Mouse (Mus musculus) hindbrain, embryonic 10.5 days (tissue): ENCODE data around the gene Coro1b. TPM values are rescaled to one million over a fixed set of nuclear protein-coding genes. Genes with fewer than 3 reads are reported as not detected.
"Not testable (repeated sequence)": the region's sequence is repeated elsewhere in the genome, so short reads cannot be mapped to it uniquely, and the experiment has no call there.

Experiments
- DNase-seq: peaks from one replicate; pipeline ENCODE4 v3.0.0-alpha.2; 2017; ENCODE audit warnings: low spot score
- H3K27ac ChIP-seq: fragments of 300-500 bp; sonication (generic); 2 replicates; pipeline ENCODE4 v1.5.1; 2016; ENCODE audit warnings: mild to moderate bottlenecking, moderate library complexity
- H3K27me3 ChIP-seq: fragments of 300-500 bp; sonication (generic); 2 replicates; pipeline ENCODE4 v1.6.1; 2016; ENCODE audit warnings: mild to moderate bottlenecking; ENCODE audit not compliant: poor library complexity, insufficient read depth, severe bottlenecking
- H3K36me3 ChIP-seq: fragments of 300-500 bp; sonication (generic); 2 replicates; pipeline ENCODE4 v1.6.1; 2016; ENCODE audit warnings: mild to moderate bottlenecking, moderate library complexity
- H3K4me1 ChIP-seq: fragments of 300-500 bp; sonication (generic); replicated peaks from 2 replicates; pipeline ENCODE4 v1.6.1; 2016; ENCODE audit warnings: mild to moderate bottlenecking
- H3K4me3 ChIP-seq: fragments of 300-500 bp; sonication (generic); 2 replicates; pipeline ENCODE4 v1.5.1; 2016; ENCODE audit warnings: mild to moderate bottlenecking, moderate library complexity
- H3K9me3 ChIP-seq: fragments of 300-500 bp; sonication (generic); 2 replicates; pipeline ENCODE4 v1.6.1; 2016; ENCODE audit warnings: mild to moderate bottlenecking, moderate library complexity
- WGBS: fragments of 180-500 bp; shearing (Covaris S2); methylation state at CpG from one replicate; pipeline ENCODE4 v1.1.7; 2016; 5-methylcytosine and 5-hydroxymethylcytosine counted together
- polyA plus RNA-seq: library from polyadenylated mRNA; unstranded; fragments of >200 nt; fragmentation: Nextera tagmentation; extraction: Ambion mirVana; gene quantifications from 2 replicates; pipeline ENCODE4 v1.2.1, GENCODE M21; 2016

The Coro1b gene
- polyA plus RNA-seq, 1 experiment from 2014 or later = 156 TPM

GRCm38 (mm10) chr19:4122411-4123370 lies 25.7 kb upstream of the Coro1b start:
- no peaks in the 10 kb centered on the region for H3K9me3 ChIP-seq
- no peak for DNase-seq
- no peak overlapping the region for H3K4me3 ChIP-seq
- no peak overlapping the region for H3K27ac ChIP-seq
- WGBS = 87% methylated on average over 7 of the region's 7 CpGs
- H3K4me1 ChIP-seq = peaks cover 36% of the 10 kb centered on the region
- H3K36me3 ChIP-seq = peaks cover 12% of the 10 kb centered on the region
- H3K27me3 ChIP-seq = peaks cover 9% of the 10 kb centered on the region

GRCm38 (mm10) chr19:4124432-4124831 lies 24.0 kb upstream of the Coro1b start:
- WGBS = 81% methylated on average over 4 of the region's 4 CpGs
- peaks cover 9% of the 10 kb centered on the region for H3K27me3 ChIP-seq
- no peak overlapping the region for H3K27ac ChIP-seq
- H3K9me3 ChIP-seq = no peaks in the 10 kb centered on the region
- DNase-seq = no peak
- H3K4me3 ChIP-seq = no peak overlapping the region
- H3K36me3 ChIP-seq = peaks cover 22% of the 10 kb centered on the region
- peaks cover 36% of the 10 kb centered on the region for H3K4me1 ChIP-seq

GRCm38 (mm10) chr19:4125268-4125667 lies 23.2 kb upstream of the Coro1b start:
- not testable (repeated sequence) for DNase-seq, H3K27me3 ChIP-seq, H3K9me3 ChIP-seq
- Histone ChIP-seq H3K4me1 (peaks cover 34% of the 10 kb centered on the region), H3K4me3 (peak overlapping the region; percentile 74), H3K36me3 (peaks cover 30% of the 10 kb centered on the region), H3K27ac (peak overlapping the region; percentile 95)
- WGBS = 21% methylated on average over 4 of the region's 4 CpGs

GRCm38 (mm10) chr19:4125741-4126696 lies 22.4 kb upstream of the Coro1b start, which contains the start of gene Aip:
Gene Aip (minus strand): TSS chr19:4125858.
- H3K9me3 ChIP-seq = no peaks in the 10 kb centered on the region
- WGBS = under 1% methylated on average over 64 of the region's 64 CpGs
- peaks cover 26% of the 10 kb centered on the region for H3K4me1 ChIP-seq
- H3K36me3 ChIP-seq = peaks cover 37% of the 10 kb centered on the region
- DNase-seq = peak; percentile 98
- peak within 1 kb of the TSS; percentile 95 for H3K27ac ChIP-seq
- peak within 1 kb of the TSS; percentile 74 for H3K4me3 ChIP-seq
- no peaks in the 10 kb centered on the region for H3K27me3 ChIP-seq

GRCm38 (mm10) chr19:4126759-4127495 lies 21.5 kb upstream of the Coro1b start:
- peak; percentile 16 for DNase-seq
- Histone ChIP-seq H3K4me3 (peak overlapping the region; percentile 74), H3K36me3 (peaks cover 46% of the 10 kb centered on the region), H3K4me1 (peaks cover 25% of the 10 kb centered on the region), H3K27ac (peak overlapping the region; percentile 95), H3K27me3 (no peaks in the 10 kb centered on the region), H3K9me3 (no peaks in the 10 kb centered on the region)
- 63% methylated on average over 7 of the region's 7 CpGs for WGBS

GRCm38 (mm10) chr19:4129462-4129861 lies 19.0 kb upstream of the Coro1b start:
- Histone ChIP-seq H3K36me3 (peaks cover 62% of the 10 kb centered on the region), H3K4me1 (peaks cover 25% of the 10 kb centered on the region), H3K9me3 (no peaks in the 10 kb centered on the region), H3K27me3 (no peaks in the 10 kb centered on the region), H3K27ac (no peak overlapping the region), H3K4me3 (no peak overlapping the region)
- WGBS = 94% methylated on average over 7 of the region's 7 CpGs
- no peak for DNase-seq

GRCm38 (mm10) chr19:4130106-4130505 lies 18.3 kb upstream of the Coro1b start:
- Histone ChIP-seq H3K9me3 (no peaks in the 10 kb centered on the region), H3K4me1 (peaks cover 24% of the 10 kb centered on the region), H3K4me3 (no peak overlapping the region), H3K36me3 (peaks cover 62% of the 10 kb centered on the region), H3K27ac (no peak overlapping the region), H3K27me3 (no peaks in the 10 kb centered on the region)
- 87% methylated on average over 4 of the region's 4 CpGs for WGBS
- DNase-seq = no peak

- H3K27me3 ChIP-seq = no peaks in the 10 kb centered on the region
- H3K27ac ChIP-seq = no peak overlapping the region
- DNase-seq = no peak
- H3K4me3 ChIP-seq = no peak overlapping the region
- H3K9me3 ChIP-seq = no peaks in the 10 kb centered on the region
- H3K36me3 ChIP-seq = peaks cover 62% of the 10 kb centered on the region
- WGBS = 94% methylated on average over 5 of the region's 5 CpGs
- H3K4me1 ChIP-seq = peaks cover 15% of the 10 kb centered on the region
These were observed 17.3 kb upstream of the Coro1b start for GRCm38 (mm10) chr19:4131075-4131474.

- WGBS = 83% methylated on average over 2 of the region's 2 CpGs
- Histone ChIP-seq H3K27ac (no peak overlapping the region), H3K4me3 (no peak overlapping the region), H3K9me3 (no peaks in the 10 kb centered on the region), H3K27me3 (no peaks in the 10 kb centered on the region), H3K36me3 (peaks cover 62% of the 10 kb centered on the region), H3K4me1 (peaks cover 9% of the 10 kb centered on the region)
- DNase-seq = no peak
These were observed 16.7 kb upstream of the Coro1b start for GRCm38 (mm10) chr19:4131768-4132167.

- Histone ChIP-seq H3K36me3 (peaks cover 41% of the 10 kb centered on the region), H3K4me1 (peaks cover 5% of the 10 kb centered on the region), H3K4me3 (no peak overlapping the region), H3K9me3 (no peaks in the 10 kb centered on the region), H3K27me3 (no peaks in the 10 kb centered on the region; the same call in 1 of the 2 replicates), H3K27ac (no peak overlapping the region)
- no peak for DNase-seq
- WGBS = 96% methylated on average over 4 of the region's 4 CpGs
These were observed 14.1 kb upstream of the Coro1b start for GRCm38 (mm10) chr19:4134354-4134753.

- H3K4me3 ChIP-seq, H3K27ac ChIP-seq, H3K4me1 ChIP-seq, H3K27me3 ChIP-seq, DNase-seq, H3K9me3 ChIP-seq: not testable (repeated sequence)
- peaks cover 32% of the 10 kb centered on the region for H3K36me3 ChIP-seq
- WGBS = 81% methylated on average over 6 of the region's 6 CpGs
These were observed 13.0 kb upstream of the Coro1b start for GRCm38 (mm10) chr19:4135229-4135962.

- H3K9me3 ChIP-seq, H3K27ac ChIP-seq, H3K27me3 ChIP-seq, H3K4me3 ChIP-seq, DNase-seq, H3K4me1 ChIP-seq: not testable (repeated sequence)
- peaks cover 26% of the 10 kb centered on the region for H3K36me3 ChIP-seq
- 28% methylated on average over 8 of the region's 8 CpGs for WGBS
These were observed 12.5 kb upstream of the Coro1b start for GRCm38 (mm10) chr19:4135963-4136345.
